Mouse (Mus musculus) heart, adult 2 months (tissue): ENCODE measurements at regions not wholly inside any gene's neighbourhood (a gene's known extent, or its start where the extent isn't known, plus 50 kb on each side); places are given as distances from the start of the nearest gene placed in this dataset.

Experiments used
- CTCF ChIP-seq: fragments of 200-600 bp; IDR thresholded peaks from 2 replicates; pipeline ENCODE4 v1.8.1; 2022; ENCODE audit warnings: antibody characterized with exemption, mild to moderate bottlenecking, moderate library complexity
- POLR2A ChIP-seq: fragments of 200-500 bp; IDR thresholded peaks from 2 replicates; pipeline ENCODE4 v1.6.1; 2011; ENCODE audit warnings: mild to moderate bottlenecking, low read depth, low read length, control low read depth; ENCODE audit not compliant: insufficient read depth

- TF ChIP-seq POLR2A: no peak
- TF ChIP-seq CTCF: no peak
Observed at GRCm38 (mm10) chr13:70439419-70439818, 198.0 kb downstream of the Ice1 start.
